19 mouse cellular contexts compared by ENCODE assay signal in the genomic region with DNA sequence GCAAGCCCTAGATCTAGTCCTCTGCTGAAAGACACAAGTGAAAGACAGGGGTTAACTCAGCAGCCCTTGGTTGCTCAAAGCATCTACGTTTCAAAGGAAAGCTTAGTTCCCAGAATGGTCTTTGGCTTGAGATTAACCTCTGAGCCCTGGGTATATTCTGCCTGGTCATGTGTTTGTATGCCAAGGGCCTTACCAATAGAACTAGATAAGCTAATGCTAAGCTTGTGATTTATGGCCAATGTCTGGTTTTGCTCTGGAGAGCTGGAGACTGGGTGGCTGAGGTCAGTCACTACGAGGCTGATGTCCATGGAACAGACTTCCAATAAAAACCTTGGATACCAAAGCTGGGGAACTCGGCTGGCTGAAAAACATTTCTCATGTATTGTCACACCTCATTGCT. TPM values are rescaled to one million over a fixed set of nuclear protein-coding genes. Genes with fewer than 3 reads are reported as not detected.
A peak's percentile ranks its signal among the peaks of the same experiment; 100 is the strongest.
DNase-seq lines count a peak whose midpoint lies in the region; ATAC-seq and TF ChIP-seq lines count a peak whose summit lies in the region.
"Had no signal": no experiment of that assay in that cellular context is flagged by ENCODE, and none has a peak within 500 bp of the region (broad histone marks: within the 10 kb centered on the region; RNA-seq: fewer than 3 reads in every experiment).

No protein-coding gene starts in this region.

- WGBS in kidney, adult 2 months: 41% methylated on average over 3 of the region's 3 CpGs
- WGBS in kidney, embryonic 16.5 days: 51% methylated on average over 3 of the region's 3 CpGs
- WGBS in lung, adult 2 months: 59% methylated on average over 3 of the region's 3 CpGs

- DNase-seq in adrenal gland, postnatal 14 days: peak; percentile 35
- DNase-seq in adrenal gland, adult 18-20 months (ENCODE audit: low spot score in 2 of 2): no peak
- DNase-seq in kidney, adult 2 months: peak; percentile 60
- peak; percentile 17 for DNase-seq in lung, postnatal 25 days (ENCODE audit: low spot score)
- DNase-seq in lung, adult 2 months: no peak
- peak; percentile 73 for DNase-seq in yolk sac, embryonic 10.5 days (ENCODE audit: low spot score)
- no peak for DNase-seq in cerebellum, postnatal 25 days
- DNase-seq: cerebellum, adult 11 months; cerebellum, adult 8-10 months; cerebellum, postnatal 14 days; gastrocnemius, postnatal 36 days; heart, adult 11 months; heart, postnatal 36 days had no signal

- no peaks in the 10 kb centered on the region for H3K36me3 ChIP-seq in kidney, adult 2 months (ENCODE audit: control insufficient read depth, insufficient read depth, low read length)
- H3K36me3 ChIP-seq in kidney, embryonic 16.5 days (ENCODE audit: insufficient read depth, low read length): no peaks in the 10 kb centered on the region
- H3K36me3 ChIP-seq: embryonic facial prominence, embryonic 10.5 days; forebrain, embryonic 15.5 days; heart, embryonic 13.5 days; hindbrain, embryonic 15.5 days had no signal

- H3K4me1 ChIP-seq in kidney, adult 2 months (ENCODE audit: control insufficient read depth, insufficient read depth, low read length): 0 out of 2 replicates have a peak, but pooled peaks cover 4% of the 10 kb centered on the region
- H3K4me1 ChIP-seq in kidney, embryonic 16.5 days (ENCODE audit: insufficient read depth, low read length): no peaks in the 10 kb centered on the region
- H3K4me1 ChIP-seq in lung, adult 2 months (ENCODE audit: control insufficient read depth, insufficient read depth, low read length): no peaks in the 10 kb centered on the region; the same call in 1 of the 2 replicates
- H3K4me1 ChIP-seq: embryonic facial prominence, embryonic 10.5 days; forebrain, embryonic 15.5 days; hindbrain, embryonic 15.5 days had no signal

- no peak overlapping the region for H3K4me2 ChIP-seq in kidney, embryonic 16.5 days (replicated peaks; ENCODE audit: low read depth, low read length)
- H3K4me2 ChIP-seq: forebrain, embryonic 15.5 days; heart, embryonic 13.5 days; hindbrain, embryonic 15.5 days had no signal

- no peak for TF ChIP-seq CTCF in kidney, adult 2 months (conservative IDR thresholded peaks at IDR 0.05; ENCODE audit: insufficient read depth, insufficient read length, low read depth, low read length)
- no peak for TF ChIP-seq CTCF in lung, adult 2 months (IDR thresholded peaks at IDR 0.05; ENCODE audit: insufficient read depth, low read length)

- H3K27me3 ChIP-seq in kidney, adult 2 months (replicated peaks; ENCODE audit: control insufficient read depth, insufficient read depth, low read length): no peaks in the 10 kb centered on the region
- no peaks in the 10 kb centered on the region for H3K27me3 ChIP-seq in kidney, embryonic 16.5 days (ENCODE audit: insufficient read depth, low read length)
- H3K27me3 ChIP-seq: CH12.LX; forebrain, embryonic 15.5 days; heart, embryonic 13.5 days; hindbrain, embryonic 15.5 days had no signal

- H3K27ac ChIP-seq in kidney, adult 2 months (ENCODE audit: insufficient read depth, low read depth, low read length): no peak overlapping the region
- H3K27ac ChIP-seq in kidney, embryonic 16.5 days (ENCODE audit: low read length): no peak overlapping the region
- H3K27ac ChIP-seq: embryonic facial prominence, embryonic 10.5 days; forebrain, embryonic 15.5 days; heart, embryonic 13.5 days; hindbrain, embryonic 15.5 days had no signal

- ATAC-seq in kidney, embryonic 16.5 days (ENCODE audit: low FRiP score, low TSS enrichment): no peak
- ATAC-seq: forebrain, embryonic 15.5 days had no signal

- TF ChIP-seq POLR2A in kidney, adult 2 months (IDR thresholded peaks at IDR 0.05; ENCODE audit: low read depth, low read length): no peak
- no peak for TF ChIP-seq POLR2A in lung, adult 2 months (IDR thresholded peaks at IDR 0.05; ENCODE audit: borderline replicate concordance, extremely low read depth, low read depth, low read length)

- peaks cover 3% of the 10 kb centered on the region; the same call in 1 of the 2 replicates for H3K9me3 ChIP-seq in kidney, embryonic 16.5 days (ENCODE audit: low read length)
- H3K9me3 ChIP-seq: embryonic facial prominence, embryonic 10.5 days; forebrain, embryonic 15.5 days; hindbrain, embryonic 15.5 days had no signal

- H3K4me3 ChIP-seq in kidney, adult 2 months (ENCODE audit: insufficient read depth, low read depth, low read length): no peak overlapping the region
- H3K4me3 ChIP-seq in kidney, embryonic 16.5 days (ENCODE audit: low read length): no peak overlapping the region
- H3K4me3 ChIP-seq in lung, adult 2 months (replicated peaks; ENCODE audit: extremely low read depth, low read depth, low read length): no peak overlapping the region
- H3K4me3 ChIP-seq: embryonic facial prominence, embryonic 10.5 days; forebrain, embryonic 15.5 days; heart, embryonic 13.5 days; hindbrain, embryonic 15.5 days had no signal

- H3K9ac ChIP-seq in kidney, embryonic 16.5 days (replicated peaks; ENCODE audit: low read length): no peak overlapping the region
- H3K9ac ChIP-seq: forebrain, embryonic 15.5 days; heart, embryonic 13.5 days; hindbrain, embryonic 15.5 days had no signal

RNA-seq across cellular contexts. Expression of a gene that starts 58.1 kb away (rescaled TPM):
- total RNA-seq in adrenal gland, postnatal 14 days (2021): 3.8 and 4.4 TPM in 2 replicates
- 1 to 10 TPM in 1 of 2 experiments, under 1 TPM in 1; 0.80 to 4.8 TPM for total RNA-seq in adrenal gland, adult 18-20 months (2021)
- 0.08 TPM in 2 replicates for polyA plus RNA-seq in kidney, adult 2 months (2012; rRNA removed)
- polyA plus RNA-seq in kidney, embryonic 16.5 days (2015; fragmentation: Nextera tagmentation; extraction: Ambion mirVana): 0.27 and 0.30 TPM in 2 replicates
- 0.07 and 0.15 TPM in 2 replicates for polyA plus RNA-seq in lung, adult 2 months (2012; rRNA removed)
- total RNA-seq: gastrocnemius, postnatal 36 days had no signal

Comparison
In these comparisons a context has a peak if more than half of its experiments do, and no peak if none do; other contexts are left out.
1. DNase-seq: peak in adrenal gland, postnatal 14 days (single experiment), kidney, adult 2 months (single experiment), lung, postnatal 25 days (single experiment) and yolk sac, embryonic 10.5 days (single experiment); none in adrenal gland, adult 18-20 months (0 of 2), lung, adult 2 months (single experiment) and cerebellum, postnatal 25 days (0 of 2).